Mouse (Mus musculus): Measurements from ENCODE around the gene Lnpep. TPM values are rescaled to one million over a fixed set of nuclear protein-coding genes. Genes with fewer than 3 reads are reported as not detected.

The Lnpep gene
- total and polyA plus RNA-seq, 3 experiments = 33.6 to 40.8 (median 34.6) TPM

- H3K36me3 ChIP-seq (replicated peaks in 1 of 2; ENCODE audit: control insufficient read depth in 1 of 2, insufficient read depth in 1 of 2, low read length in 1 of 2) = peaks cover 0 to 8% of the 10 kb centered on the region in 2 experiments
- H3K4me1 ChIP-seq (ENCODE audit: control insufficient read depth in 1 of 2, insufficient read depth in 2 of 2) = peaks cover 6 to 80% of the 10 kb centered on the region in 2 experiments
- dilution Hi-C loops (cut with MboI; ENCODE audit: extremely low pct_ligation_motif_present, extremely low pct_unique_long_range_greater_than_20kb, low sequenced_read_pairs) = no loop called here
- TF ChIP-seq E2F4 (IDR thresholded peaks at IDR 0.05; ENCODE audit: insufficient replicate concordance, low read depth, low read length) = no peak
- no peak for TF ChIP-seq ZNF384 (IDR thresholded peaks at IDR 0.05; ENCODE audit: low read depth, low read length)
- no peak for TF ChIP-seq NRF1 (IDR thresholded peaks at IDR 0.05; ENCODE audit: low read depth, low read length)
- no peak; the same call in 1 of the 2 replicates for TF ChIP-seq CHD1 (IDR thresholded peaks at IDR 0.05; ENCODE audit: low read depth, low read length)
- no peak for TF ChIP-seq POLR2AphosphoS2 (IDR thresholded peaks at IDR 0.05; ENCODE audit: low read depth, low read length)
- no peak for TF ChIP-seq SMC3 (IDR thresholded peaks at IDR 0.05; ENCODE audit: low read depth, low read length)
- TF ChIP-seq SIN3A (IDR thresholded peaks at IDR 0.05; ENCODE audit: low read length) = peak; percentile 81
- TF ChIP-seq CTCF (conservative IDR thresholded peaks at IDR 0.05 in 1 of 2, IDR thresholded peaks at IDR 0.05 in 1 of 2; ENCODE audit: low read depth in 2 of 2, low read length in 2 of 2) = no peak
- peak; percentile 79 for TF ChIP-seq ELF1 (IDR thresholded peaks at IDR 0.05; ENCODE audit: low read depth, low read length)
- TF ChIP-seq ZMIZ1 (IDR thresholded peaks at IDR 0.05; ENCODE audit: low read depth, low read length) = no peak; the same call in 1 of the 2 replicates
- TF ChIP-seq UBTF (IDR thresholded peaks at IDR 0.05; ENCODE audit: low read depth, low read length) = 0 out of 2 replicates have a peak, but pooled peaks have one; percentile 52
- no peak for TF ChIP-seq MAX (IDR thresholded peaks at IDR 0.05; ENCODE audit: low read length)
- TF ChIP-seq MYC (IDR thresholded peaks at IDR 0.05; ENCODE audit: low read depth, low read length) = peak; percentile 54; the same call in 1 of the 2 replicates
- TF ChIP-seq MXI1 (IDR thresholded peaks at IDR 0.05; ENCODE audit: low read depth, low read length) = 0 out of 2 replicates have a peak, but pooled peaks have one; percentile 34
- no peak for TF ChIP-seq ZKSCAN1 (IDR thresholded peaks at IDR 0.05; ENCODE audit: borderline replicate concordance, low read depth, low read length)
- no peak for TF ChIP-seq KAT2A (IDR thresholded peaks at IDR 0.05; ENCODE audit: insufficient replicate concordance, low read length)
- TF ChIP-seq RAD21 (IDR thresholded peaks at IDR 0.05; ENCODE audit: low read depth, low read length) = peak; percentile 0; the same call in 1 of the 2 replicates
- TF ChIP-seq MAZ (IDR thresholded peaks at IDR 0.05; ENCODE audit: low read depth, low read length) = peak; percentile 47; the same call in 1 of the 2 replicates
- TF ChIP-seq HCFC1 (IDR thresholded peaks at IDR 0.05; ENCODE audit: low read depth, low read length) = no peak; the same call in 1 of the 2 replicates
- TF ChIP-seq MEF2A (IDR thresholded peaks at IDR 0.05; ENCODE audit: borderline replicate concordance, low read depth, low read length) = peak; percentile 79
- no peak for TF ChIP-seq POLR2A (IDR thresholded peaks at IDR 0.05; ENCODE audit: low read depth, low read length)
- 0 out of 2 replicates have a peak, but pooled peaks have one; percentile 41 for TF ChIP-seq CHD2 (IDR thresholded peaks at IDR 0.05; ENCODE audit: low read length)
- TF ChIP-seq BHLHE40 (IDR thresholded peaks at IDR 0.05; ENCODE audit: low read depth, low read length) = peak; percentile 50
- no peak for TF ChIP-seq PAX5 (IDR thresholded peaks at IDR 0.05; ENCODE audit: low read length)
- peak; percentile 91 for TF ChIP-seq IRF4 (IDR thresholded peaks at IDR 0.05; ENCODE audit: low read depth, low read length)
- peak; percentile 81 for TF ChIP-seq JUND (conservative IDR thresholded peaks at IDR 0.05; ENCODE audit: low read depth, low read length)
- no peak; the same call in 1 of the 2 replicates for TF ChIP-seq RCOR1 (conservative IDR thresholded peaks at IDR 0.05; ENCODE audit: low read depth, low read length)
- TF ChIP-seq MAFK (IDR thresholded peaks at IDR 0.05; ENCODE audit: insufficient replicate concordance, low read length) = peak; percentile 53; the same call in 1 of the 2 replicates
- TF ChIP-seq EP300 (IDR thresholded peaks at IDR 0.05; ENCODE audit: low read length) = peak; percentile 97
- TF ChIP-seq USF1 (IDR thresholded peaks at IDR 0.05; ENCODE audit: low read depth, low read length) = no peak
- TF ChIP-seq ETS1 (conservative IDR thresholded peaks at IDR 0.05; ENCODE audit: low read depth, low read length) = peak; percentile 64
- TF ChIP-seq TBP (conservative IDR thresholded peaks at IDR 0.05; ENCODE audit: low read depth, low read length) = no peak; the same call in 1 of the 2 replicates
- TF ChIP-seq NELFE (IDR thresholded peaks at IDR 0.05; ENCODE audit: low read depth, low read length) = no peak
- no peak for TF ChIP-seq ZC3H11A (IDR thresholded peaks at IDR 0.05; ENCODE audit: low read depth, low read length)
- peak; percentile 94 for TF ChIP-seq TCF12 (IDR thresholded peaks at IDR 0.05; ENCODE audit: low read depth, low read length)
- peak; percentile 48 for TF ChIP-seq JUN (IDR thresholded peaks at IDR 0.05; ENCODE audit: insufficient read depth, low read depth, low read length)
- no peak for TF ChIP-seq GABPA (IDR thresholded peaks at IDR 0.05; ENCODE audit: insufficient replicate concordance, low read depth, low read length)
- no peak for TF ChIP-seq USF2 (conservative IDR thresholded peaks at IDR 0.05; ENCODE audit: low read depth, low read length)
- H3K9ac ChIP-seq (ENCODE audit: insufficient read depth, low read depth) = peak overlapping the region; percentile 63
- H3K4me3 ChIP-seq (replicated peaks in 1 of 3; ENCODE audit: low read depth in 2 of 3, low read length in 2 of 3, poor library complexity in 1 of 3) = peak overlapping the region; percentile 23 to 55 (median 30)
- peak overlapping the region; percentile 99 for H3K4me2 ChIP-seq (ENCODE audit: insufficient read depth, low read depth, poor library complexity, severe bottlenecking)
- H3K79me2 ChIP-seq (replicated peaks; ENCODE audit: control insufficient read depth, extremely low read depth, insufficient read depth, poor library complexity, severe bottlenecking) = peaks cover 66% of the 10 kb centered on the region
- H3K27me3 ChIP-seq (replicated peaks) = no peaks in the 10 kb centered on the region
- peak; percentile 89 for DNase-seq (ENCODE audit: extremely low read depth)
- in situ Hi-C loops (cut with MboI; ENCODE audit: low pct_ligation_motif_present, low pct_unique_long_range_greater_than_20kb, low sequenced_read_pairs) = no loop called here
- peak overlapping the region; percentile 98 for H3K27ac ChIP-seq (ENCODE audit: insufficient read depth, low read depth)
- peaks cover 2% of the 10 kb centered on the region for H3K9me3 ChIP-seq (replicated peaks; ENCODE audit: low read length)
Observed at GRCm38 (mm10) chr17:17587333-17588047, 37.4 kb downstream of the Lnpep start.
